Mouse (Mus musculus) inflammation-experienced regulatory T-cells, adult 16 weeks (primary cell): Measurements from ENCODE around the gene Olfr787. TPM values are rescaled to one million over a fixed set of nuclear protein-coding genes. Genes with fewer than 3 reads are reported as not detected.

Experiments
- polyA plus RNA-seq: library from polyadenylated mRNA; unstranded; fragments of 100-300 nt; shearing (Covaris generic); gene quantifications from one replicate; pipeline ENCODE4 v1.2.1, GENCODE M21; 2017

Gene Olfr787
- polyA plus RNA-seq, result 0.07 TPM

GRCm38 (mm10) chr10:129461562-129461961, at the start of gene Olfr787:
TSS of gene Olfr787 (plus strand) at chr10:129461862.

DNA sequence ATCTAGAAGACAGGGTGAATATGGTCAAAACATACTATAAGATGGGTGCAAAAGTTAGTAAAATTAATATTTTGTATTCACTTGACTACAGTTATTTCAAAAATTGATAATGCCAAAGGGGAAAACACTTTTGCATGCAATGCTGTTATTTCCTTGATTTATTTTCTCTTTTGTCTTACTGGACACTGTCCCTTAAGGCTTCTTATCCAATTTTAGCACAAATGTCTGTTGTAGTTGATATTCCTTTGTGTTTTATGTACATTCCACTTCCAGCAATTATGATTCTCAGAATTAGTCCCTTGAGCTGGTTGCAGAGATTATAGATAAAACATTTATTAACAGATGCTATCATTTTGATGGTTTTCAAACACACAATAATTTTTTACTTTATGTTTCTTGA, 34.7 kb upstream of the Olfr787 start, which contains the start of gene Olfr786:
Gene Olfr786 (plus strand): TSS at position 301 of the 400 bp plus-strand sequence.

GRCm38 (mm10) chr10:129470698-129471097, 9.0 kb downstream of the Olfr787 start, which contains the start of gene Olfr788:
TSS of gene Olfr788 (plus strand) at chr10:129470998.

GRCm38 (mm10) chr10:129484452-129484851, 22.8 kb downstream of the Olfr787 start, which contains the start of gene Olfr789:
TSS of gene Olfr789 (plus strand) at chr10:129484752.

GRCm38 (mm10) chr10:129498192-129498591, 36.5 kb downstream of the Olfr787 start, which contains the start of gene Olfr790:
TSS of gene Olfr790 (plus strand) at chr10:129498492.

Other genes with a start within 250 kb of the Olfr787 start
- not detected for gene Olfr774, start 225.7 kb upstream of the Olfr787 start, polyA plus RNA-seq
- not detected for gene Olfr775, start 213.4 kb upstream of the Olfr787 start, polyA plus RNA-seq
- not detected for gene Olfr776, start 202.7 kb upstream of the Olfr787 start, polyA plus RNA-seq
- not detected for gene Olfr777, start 190.4 kb upstream of the Olfr787 start, polyA plus RNA-seq
- gene Olfr780, start 143.7 kb upstream of the Olfr787 start, polyA plus RNA-seq, result not detected
- not detected for gene Olfr781, start 133.0 kb upstream of the Olfr787 start, polyA plus RNA-seq
- not detected for gene Olfr782, start 113.0 kb upstream of the Olfr787 start, polyA plus RNA-seq
- gene Olfr784, start 77.8 kb upstream of the Olfr787 start, polyA plus RNA-seq, result not detected
- gene Olfr785, start 56.4 kb upstream of the Olfr787 start, polyA plus RNA-seq, result not detected
- not detected for gene Olfr786, start 34.6 kb upstream of the Olfr787 start, polyA plus RNA-seq
- gene Olfr788, start 9.1 kb downstream of the Olfr787 start, polyA plus RNA-seq, result not detected
- not detected for gene Olfr789, start 22.9 kb downstream of the Olfr787 start, polyA plus RNA-seq
- gene Olfr790, start 36.6 kb downstream of the Olfr787 start, polyA plus RNA-seq, result not detected
- gene Olfr791, start 59.9 kb downstream of the Olfr787 start, polyA plus RNA-seq, result not detected
- gene Olfr792, start 77.3 kb downstream of the Olfr787 start, polyA plus RNA-seq, result not detected
- not detected for gene Olfr794, start 105.8 kb downstream of the Olfr787 start, polyA plus RNA-seq
- gene Olfr796, start 150.7 kb downstream of the Olfr787 start, polyA plus RNA-seq, result not detected
- gene Olfr798, start 166.1 kb downstream of the Olfr787 start, polyA plus RNA-seq, result not detected
- gene Olfr799, start 175.6 kb downstream of the Olfr787 start, polyA plus RNA-seq, result not detected
- gene Olfr800, start 195.8 kb downstream of the Olfr787 start, polyA plus RNA-seq, result not detected
- gene Olfr801, start 212.0 kb downstream of the Olfr787 start, polyA plus RNA-seq, result not detected
- not detected for gene Olfr802, start 226.3 kb downstream of the Olfr787 start, polyA plus RNA-seq
- gene Olfr803, start 232.4 kb downstream of the Olfr787 start, polyA plus RNA-seq, result not detected
- not detected for gene Olfr804, start 241.3 kb downstream of the Olfr787 start, polyA plus RNA-seq